Mouse (Mus musculus) forebrain, embryonic 13.5 days (tissue): Measurements from ENCODE around the gene Kcnj10. TPM values are rescaled to one million over a fixed set of nuclear protein-coding genes. Genes with fewer than 3 reads are reported as not detected.
A peak's percentile ranks its signal among the peaks of the same experiment; 100 is the strongest.

ENCODE experiments used
- ATAC-seq: fragments of 200-750 bp; cut with Nextera tagmentation; 2 replicates; pipeline ENCODE4 v1.8.0; 2017
- H3K27ac ChIP-seq: fragments of 300-500 bp; sonication (generic); 2 replicates; pipeline ENCODE4 v1.5.1; 2015; ENCODE audit warnings: inconsistent platforms, mild to moderate bottlenecking, moderate library complexity
- H3K27me3 ChIP-seq: fragments of 300-500 bp; sonication (generic); 2 replicates; pipeline ENCODE4 v1.6.1; 2015; ENCODE audit warnings: mild to moderate bottlenecking, inconsistent platforms
- H3K36me3 ChIP-seq: fragments of 300-500 bp; sonication (generic); 2 replicates; pipeline ENCODE4 v1.6.1; 2015; ENCODE audit warnings: mild to moderate bottlenecking, inconsistent platforms; ENCODE audit not compliant: poor library complexity, severe bottlenecking
- H3K4me1 ChIP-seq: fragments of 300-500 bp; sonication (generic); 2 replicates; pipeline ENCODE4 v1.6.1; 2015; ENCODE audit warnings: inconsistent platforms
- H3K4me2 ChIP-seq: fragments of 300-500 bp; sonication (generic); 2 replicates; pipeline ENCODE4 v1.6.1; 2015; ENCODE audit warnings: inconsistent platforms, mild to moderate bottlenecking, moderate library complexity
- H3K4me3 ChIP-seq: fragments of 300-500 bp; sonication (generic); 2 replicates; pipeline ENCODE4 v1.5.1; 2015; ENCODE audit warnings: mild to moderate bottlenecking, inconsistent platforms
- H3K9ac ChIP-seq: fragments of 300-500 bp; sonication (generic); 2 replicates; pipeline ENCODE4 v1.6.1; 2015; ENCODE audit warnings: mild to moderate bottlenecking, inconsistent platforms
- H3K9me3 ChIP-seq: fragments of 300-500 bp; sonication (generic); replicated peaks from 2 replicates; pipeline ENCODE4 v1.6.1; 2016; ENCODE audit warnings: inconsistent platforms
- WGBS: fragments of 180-500 bp; shearing (Covaris S2); methylation state at CpG from one replicate; pipeline ENCODE4 v1.1.7; 2015; 5-methylcytosine and 5-hydroxymethylcytosine counted together
- polyA plus RNA-seq: library from polyadenylated mRNA; unstranded; fragments of >200 nt; fragmentation: Nextera tagmentation; extraction: Ambion mirVana; gene quantifications from 2 replicates; pipeline ENCODE4 v1.2.1, GENCODE M21; 2015

Gene Kcnj10
- polyA plus RNA-seq, 1 experiment from 2014 or later: 1.2 TPM

- WGBS: 20% methylated on average over 2 of the region's 2 CpGs
- Histone ChIP-seq H3K4me3 (no peak overlapping the region), H3K4me1 (peaks cover 25% of the 10 kb centered on the region), H3K27ac (no peak overlapping the region), H3K9me3 (no peaks in the 10 kb centered on the region), H3K4me2 (no peak overlapping the region), H3K9ac (no peak overlapping the region), H3K36me3 (no peaks in the 10 kb centered on the region), H3K27me3 (no peaks in the 10 kb centered on the region)
- no peak for ATAC-seq
These were observed 3.4 kb upstream of the Kcnj10 start for GRCm38 (mm10) chr1:172337411-172338185.

GRCm38 (mm10) chr1:172341386-172341785 lies 376 bp downstream of the Kcnj10 start:
- Histone ChIP-seq H3K4me3 (peak overlapping the region; percentile 53), H3K36me3 (no peaks in the 10 kb centered on the region), H3K4me1 (peaks cover 37% of the 10 kb centered on the region), H3K27ac (peak overlapping the region; percentile 1; the same call in 1 of the 2 replicates), H3K9ac (peak overlapping the region; percentile 57), H3K27me3 (no peaks in the 10 kb centered on the region), H3K9me3 (no peaks in the 10 kb centered on the region), H3K4me2 (peak overlapping the region; percentile 71)
- no peak; the same call in 1 of the 2 replicates for ATAC-seq
- whole genome bisulfite sequencing: 13% methylated on average over 10 of the region's 10 CpGs

GRCm38 (mm10) chr1:172342729-172343128 lies 1.7 kb downstream of the Kcnj10 start:
- Histone ChIP-seq H3K27me3 (no peaks in the 10 kb centered on the region), H3K9ac (no peak overlapping the region), H3K27ac (no peak overlapping the region), H3K36me3 (no peaks in the 10 kb centered on the region), H3K4me2 (peak overlapping the region; percentile 71), H3K4me3 (peak overlapping the region; percentile 53; the same call in 1 of the 2 replicates), H3K4me1 (peaks cover 37% of the 10 kb centered on the region), H3K9me3 (no peaks in the 10 kb centered on the region)
- WGBS: 80% methylated on average over 3 of the region's 3 CpGs
- ATAC-seq: peak; percentile 20; the same call in 1 of the 2 replicates

GRCm38 (mm10) chr1:172343914-172344313 lies 2.9 kb downstream of the Kcnj10 start:
- Histone ChIP-seq H3K4me3 (no peak overlapping the region), H3K4me2 (no peak overlapping the region), H3K4me1 (peaks cover 40% of the 10 kb centered on the region), H3K27me3 (no peaks in the 10 kb centered on the region), H3K27ac (0 out of 2 replicates have a peak overlapping the region, but pooled peaks have one; percentile 6), H3K36me3 (no peaks in the 10 kb centered on the region), H3K9me3 (no peaks in the 10 kb centered on the region), H3K9ac (no peak overlapping the region)
- no peak for ATAC-seq
- WGBS: 39% methylated on average over 3 of the region's 3 CpGs

- H3K9me3 ChIP-seq: no peaks in the 10 kb centered on the region
- H3K9ac ChIP-seq: no peak overlapping the region
- H3K27me3 ChIP-seq: no peaks in the 10 kb centered on the region
- H3K36me3 ChIP-seq: no peaks in the 10 kb centered on the region
- no peak overlapping the region for H3K4me3 ChIP-seq
- no peak for ATAC-seq
- H3K27ac ChIP-seq: no peak overlapping the region
- 95% methylated on average over 7 of the region's 7 CpGs for WGBS
- H3K4me2 ChIP-seq: no peak overlapping the region
- H3K4me1 ChIP-seq: peaks cover 49% of the 10 kb centered on the region
These were observed 3.8 kb downstream of the Kcnj10 start for GRCm38 (mm10) chr1:172344820-172345219.

GRCm38 (mm10) chr1:172346707-172347106 lies 5.7 kb downstream of the Kcnj10 start:
- Histone ChIP-seq H3K27me3 (no peaks in the 10 kb centered on the region), H3K27ac (no peak overlapping the region), H3K4me2 (no peak overlapping the region), H3K9me3 (no peaks in the 10 kb centered on the region), H3K4me3 (no peak overlapping the region), H3K4me1 (peaks cover 55% of the 10 kb centered on the region), H3K9ac (no peak overlapping the region), H3K36me3 (no peaks in the 10 kb centered on the region)
- no peak for ATAC-seq
- WGBS: 91% methylated on average over 10 of the region's 10 CpGs

GRCm38 (mm10) chr1:172347382-172347781 lies 6.4 kb downstream of the Kcnj10 start:
- no peak for ATAC-seq
- Histone ChIP-seq H3K9me3 (no peaks in the 10 kb centered on the region), H3K4me3 (no peak overlapping the region), H3K27ac (0 out of 2 replicates have a peak overlapping the region, but pooled peaks have one; percentile 36), H3K36me3 (no peaks in the 10 kb centered on the region), H3K4me1 (peaks cover 53% of the 10 kb centered on the region), H3K27me3 (no peaks in the 10 kb centered on the region), H3K9ac (no peak overlapping the region), H3K4me2 (no peak overlapping the region)
- WGBS: 93% methylated on average over 12 of the region's 12 CpGs

- Histone ChIP-seq H3K9me3 (no peaks in the 10 kb centered on the region), H3K4me2 (peak overlapping the region; percentile 42), H3K9ac (peak overlapping the region; percentile 52), H3K27me3 (no peaks in the 10 kb centered on the region), H3K4me3 (no peak overlapping the region), H3K4me1 (peaks cover 40% of the 10 kb centered on the region), H3K27ac (peak overlapping the region; percentile 92), H3K36me3 (no peaks in the 10 kb centered on the region)
- WGBS: 26% methylated on average over 5 of the region's 5 CpGs
- ATAC-seq: peak; percentile 26
These were observed 8.5 kb downstream of the Kcnj10 start for GRCm38 (mm10) chr1:172349504-172349903.

GRCm38 (mm10) chr1:172349916-172350812 lies 9.2 kb downstream of the Kcnj10 start:
- peak; percentile 96 for ATAC-seq
- Histone ChIP-seq H3K9ac (peak overlapping the region; percentile 53), H3K9me3 (no peaks in the 10 kb centered on the region), H3K4me2 (peak overlapping the region; percentile 42), H3K4me3 (peak overlapping the region; percentile 1; the same call in 1 of the 2 replicates), H3K4me1 (peaks cover 46% of the 10 kb centered on the region), H3K27ac (peak overlapping the region; percentile 92), H3K36me3 (no peaks in the 10 kb centered on the region), H3K27me3 (no peaks in the 10 kb centered on the region)
- 2% methylated on average over 19 of the region's 19 CpGs for WGBS

- H3K4me2 ChIP-seq: no peak overlapping the region
- WGBS: 79% methylated on average over 6 of the region's 6 CpGs
- H3K27me3 ChIP-seq: no peaks in the 10 kb centered on the region
- H3K4me3 ChIP-seq: no peak overlapping the region
- H3K9ac ChIP-seq: no peak overlapping the region
- no peaks in the 10 kb centered on the region for H3K36me3 ChIP-seq
- no peak for ATAC-seq
- no peak overlapping the region for H3K27ac ChIP-seq
- H3K9me3 ChIP-seq: no peaks in the 10 kb centered on the region
- peaks cover 61% of the 10 kb centered on the region for H3K4me1 ChIP-seq
These were observed 11.0 kb downstream of the Kcnj10 start for GRCm38 (mm10) chr1:172352001-172352400.

GRCm38 (mm10) chr1:172352453-172352852 lies 11.4 kb downstream of the Kcnj10 start:
- WGBS: 95% methylated on average over 3 of the region's 3 CpGs
- Histone ChIP-seq H3K4me3 (no peak overlapping the region), H3K4me1 (peaks cover 65% of the 10 kb centered on the region), H3K4me2 (no peak overlapping the region), H3K27me3 (no peaks in the 10 kb centered on the region), H3K27ac (no peak overlapping the region), H3K36me3 (no peaks in the 10 kb centered on the region), H3K9me3 (no peaks in the 10 kb centered on the region), H3K9ac (no peak overlapping the region)
- no peak for ATAC-seq

GRCm38 (mm10) chr1:172355336-172355735 lies 14.3 kb downstream of the Kcnj10 start:
- H3K4me1 ChIP-seq: peaks cover 56% of the 10 kb centered on the region
- 11% methylated on average over 3 of the region's 3 CpGs for WGBS
- ATAC-seq: no peak

More at GRCm38 (mm10) chr1:172355336-172355735, 14.3 kb downstream of the Kcnj10 start:
- peak overlapping the region; percentile 42 for H3K27ac ChIP-seq
- no peaks in the 10 kb centered on the region for H3K36me3 ChIP-seq
- no peaks in the 10 kb centered on the region for H3K9me3 ChIP-seq
- no peak overlapping the region for H3K4me2 ChIP-seq
- H3K27me3 ChIP-seq: no peaks in the 10 kb centered on the region
- H3K4me3 ChIP-seq: no peak overlapping the region
- H3K9ac ChIP-seq: peak overlapping the region; percentile 41; the same call in 1 of the 2 replicates
